Mouse (Mus musculus): ENCODE data around the gene Edem1. TPM values are rescaled to one million over a fixed set of nuclear protein-coding genes. Genes with fewer than 3 reads are reported as not detected.

Edem1 gene
- polyA plus RNA-seq, 1 experiment, result 241 TPM

DNA sequence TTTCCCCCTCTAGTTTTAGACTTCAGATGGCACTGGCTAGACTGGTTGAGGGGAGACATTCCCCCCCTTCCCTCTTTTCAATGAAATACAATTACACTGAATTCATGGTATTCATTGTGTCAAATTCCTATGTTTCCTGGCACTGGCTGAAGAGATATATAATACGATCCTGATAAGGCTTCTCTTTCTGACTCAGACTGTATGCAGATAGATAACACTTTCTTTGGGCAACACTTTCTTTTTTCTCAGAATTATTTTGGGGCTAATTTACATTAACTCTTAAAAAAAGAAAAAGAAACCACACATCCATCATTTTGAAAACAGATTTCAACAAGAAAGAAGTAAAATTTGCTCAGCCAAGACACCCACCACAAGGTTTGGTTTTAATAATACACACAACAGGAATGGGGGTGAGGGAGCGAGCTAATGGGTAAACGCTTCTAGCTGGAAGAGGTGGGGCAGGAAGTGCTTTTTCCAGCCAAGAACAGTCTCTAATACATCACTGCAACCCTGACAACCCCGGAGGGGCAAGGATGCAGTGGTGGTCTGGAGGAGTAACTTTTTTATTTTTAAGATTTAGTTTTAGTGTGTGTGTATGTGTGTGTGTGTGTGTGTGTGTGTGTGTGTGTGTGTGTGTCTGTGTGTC, 52.0 kb downstream of the Edem1 start:
- WGBS, result 61% methylated on average over 4 of the region's 4 CpGs
- Histone ChIP-seq H3K27ac (ENCODE audit: control insufficient read depth, insufficient read depth, low read length) (no peak overlapping the region), H3K36me3 (ENCODE audit: control insufficient read depth, insufficient read depth, low read length) (no peaks in the 10 kb centered on the region), H3K4me1 (replicated peaks; ENCODE audit: control insufficient read depth, insufficient read depth, low read length) (peaks cover 8% of the 10 kb centered on the region), H3K4me3 (ENCODE audit: control insufficient read depth, insufficient read depth, low read length) (no peak overlapping the region), H3K27me3 (ENCODE audit: control insufficient read depth, insufficient read depth, low read length) (no peaks in the 10 kb centered on the region)
- TF ChIP-seq POLR2A (IDR thresholded peaks at IDR 0.05; ENCODE audit: control insufficient read depth, extremely low read depth, insufficient read depth, low read length, poor library complexity) (no peak), CTCF (IDR thresholded peaks at IDR 0.05; ENCODE audit: borderline replicate concordance, control insufficient read depth, extremely low read depth, insufficient read depth, low read length, poor library complexity) (no peak)
- no peak for DNase-seq

DNA sequence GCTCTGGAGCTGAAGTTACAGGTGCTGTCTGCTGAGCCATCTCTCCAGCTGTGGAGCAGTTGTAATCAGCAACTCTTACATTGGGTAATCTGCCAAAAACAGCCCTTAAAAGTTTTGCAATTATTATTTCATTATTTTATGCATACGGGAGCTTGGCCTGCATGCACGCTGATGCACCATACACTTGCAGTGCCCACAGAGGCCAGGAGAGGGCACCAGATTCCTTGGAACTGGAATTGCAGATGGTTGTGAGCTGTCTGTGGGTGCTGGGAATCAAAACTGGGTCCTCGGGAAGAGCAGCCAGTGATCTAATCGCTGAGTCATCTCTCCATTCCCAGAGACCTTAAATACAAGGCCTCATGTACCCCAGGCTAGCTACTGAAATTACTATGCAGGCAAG, 52.6 kb downstream of the Edem1 start:
- DNase-seq, result peak; percentile 36
- TF ChIP-seq POLR2A (IDR thresholded peaks at IDR 0.05; ENCODE audit: control insufficient read depth, extremely low read depth, insufficient read depth, low read length, poor library complexity), result no peak
- TF ChIP-seq CTCF (IDR thresholded peaks at IDR 0.05; ENCODE audit: borderline replicate concordance, control insufficient read depth, extremely low read depth, insufficient read depth, low read length, poor library complexity), result 0 out of 2 replicates have a peak, but pooled peaks have one; percentile 22
- 94% methylated on average over 4 of the region's 4 CpGs for WGBS
- H3K27me3 ChIP-seq (ENCODE audit: control insufficient read depth, insufficient read depth, low read length), result no peaks in the 10 kb centered on the region
- H3K27ac ChIP-seq (ENCODE audit: control insufficient read depth, insufficient read depth, low read length), result no peak overlapping the region
- H3K4me3 ChIP-seq (ENCODE audit: control insufficient read depth, insufficient read depth, low read length), result no peak overlapping the region
- H3K36me3 ChIP-seq (ENCODE audit: control insufficient read depth, insufficient read depth, low read length), result no peaks in the 10 kb centered on the region
- 0 out of 2 replicates have a peak, but pooled peaks cover 3% of the 10 kb centered on the region for H3K4me1 ChIP-seq (replicated peaks; ENCODE audit: control insufficient read depth, insufficient read depth, low read length)

DNA sequence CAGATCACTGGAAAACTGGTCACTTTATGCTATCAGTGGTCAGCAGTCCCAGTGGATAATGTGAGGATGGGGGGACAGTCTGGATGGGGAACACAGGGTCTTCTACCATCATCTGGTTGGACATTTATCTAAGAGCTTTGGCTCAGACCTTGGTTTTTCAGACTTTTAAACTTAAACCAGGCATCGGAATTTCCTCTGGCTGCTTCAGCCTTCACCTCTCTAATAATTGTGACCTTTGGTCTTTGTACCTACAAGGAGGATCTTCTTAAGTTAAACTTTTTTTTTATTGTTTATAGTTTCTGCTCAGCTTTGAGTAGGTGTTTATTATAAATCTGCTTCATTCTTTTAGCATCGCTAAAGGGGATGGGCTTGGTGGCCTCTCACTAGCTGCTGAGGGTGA, 55.4 kb downstream of the Edem1 start:
- DNase-seq, result no peak
- no peak for TF ChIP-seq CTCF (IDR thresholded peaks at IDR 0.05; ENCODE audit: borderline replicate concordance, control insufficient read depth, extremely low read depth, insufficient read depth, low read length, poor library complexity)
- no peak for TF ChIP-seq POLR2A (IDR thresholded peaks at IDR 0.05; ENCODE audit: control insufficient read depth, extremely low read depth, insufficient read depth, low read length, poor library complexity)
- no peaks in the 10 kb centered on the region for H3K27me3 ChIP-seq (ENCODE audit: control insufficient read depth, insufficient read depth, low read length)
- H3K27ac ChIP-seq (ENCODE audit: control insufficient read depth, insufficient read depth, low read length), result no peak overlapping the region
- 95% methylated on average over 2 of the region's 2 CpGs for WGBS
- no peaks in the 10 kb centered on the region for H3K4me1 ChIP-seq (replicated peaks; ENCODE audit: control insufficient read depth, insufficient read depth, low read length)
- H3K4me3 ChIP-seq (ENCODE audit: control insufficient read depth, insufficient read depth, low read length), result no peak overlapping the region
- H3K36me3 ChIP-seq (ENCODE audit: control insufficient read depth, insufficient read depth, low read length), result no peaks in the 10 kb centered on the region

DNA sequence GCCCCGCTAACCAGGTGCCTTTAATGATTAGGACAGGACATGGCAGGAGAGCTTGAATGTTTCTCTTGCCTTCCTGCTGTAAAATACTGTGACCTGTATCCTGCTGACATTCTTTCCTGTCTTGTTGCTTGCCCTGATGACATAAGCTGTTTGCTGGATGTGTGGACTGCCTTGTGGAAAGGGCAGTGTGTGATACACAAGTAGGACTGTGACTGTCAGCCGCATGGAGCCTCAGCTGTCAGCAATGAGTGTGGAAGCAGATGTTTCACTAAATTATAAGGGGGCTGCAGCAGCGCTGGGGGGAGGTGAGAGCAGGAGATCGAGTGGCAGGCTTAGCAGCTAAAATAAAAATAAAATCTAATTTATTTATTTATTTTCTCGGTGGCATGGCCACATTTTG, 56.2 kb downstream of the Edem1 start:
- Histone ChIP-seq H3K27ac (ENCODE audit: control insufficient read depth, insufficient read depth, low read length) (no peak overlapping the region), H3K36me3 (ENCODE audit: control insufficient read depth, insufficient read depth, low read length) (no peaks in the 10 kb centered on the region), H3K27me3 (ENCODE audit: control insufficient read depth, insufficient read depth, low read length) (no peaks in the 10 kb centered on the region), H3K4me3 (ENCODE audit: control insufficient read depth, insufficient read depth, low read length) (no peak overlapping the region), H3K4me1 (replicated peaks; ENCODE audit: control insufficient read depth, insufficient read depth, low read length) (no peaks in the 10 kb centered on the region)
- no peak for DNase-seq
- no peak for TF ChIP-seq POLR2A (IDR thresholded peaks at IDR 0.05; ENCODE audit: control insufficient read depth, extremely low read depth, insufficient read depth, low read length, poor library complexity)
- TF ChIP-seq CTCF (IDR thresholded peaks at IDR 0.05; ENCODE audit: borderline replicate concordance, control insufficient read depth, extremely low read depth, insufficient read depth, low read length, poor library complexity), result no peak
- WGBS, result 84% methylated on average over 5 of the region's 5 CpGs

DNA sequence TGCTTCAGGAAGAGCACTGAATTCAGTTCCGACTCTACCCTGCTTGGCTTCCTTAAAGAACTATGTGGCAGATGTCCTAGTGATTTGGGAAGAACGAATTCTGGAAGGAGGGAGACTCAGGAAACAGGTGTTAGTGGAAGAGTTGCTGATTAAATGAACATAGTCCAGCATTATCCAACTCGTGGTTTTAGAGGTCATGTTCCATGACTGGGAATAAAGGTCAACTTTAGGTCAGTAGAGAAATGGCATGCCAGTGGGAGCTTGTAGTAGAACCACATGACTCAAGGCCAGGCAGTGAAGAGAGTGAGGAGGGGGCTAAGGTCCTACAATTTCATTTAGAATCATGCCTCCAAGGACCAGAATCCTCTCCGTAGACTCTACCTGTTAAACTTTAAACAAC, 57.9 kb downstream of the Edem1 start:
- Histone ChIP-seq H3K27ac (ENCODE audit: control insufficient read depth, insufficient read depth, low read length) (no peak overlapping the region), H3K36me3 (ENCODE audit: control insufficient read depth, insufficient read depth, low read length) (no peaks in the 10 kb centered on the region), H3K4me1 (replicated peaks; ENCODE audit: control insufficient read depth, insufficient read depth, low read length) (no peaks in the 10 kb centered on the region), H3K27me3 (ENCODE audit: control insufficient read depth, insufficient read depth, low read length) (no peaks in the 10 kb centered on the region), H3K4me3 (ENCODE audit: control insufficient read depth, insufficient read depth, low read length) (no peak overlapping the region)
- no peak for TF ChIP-seq CTCF (IDR thresholded peaks at IDR 0.05; ENCODE audit: borderline replicate concordance, control insufficient read depth, extremely low read depth, insufficient read depth, low read length, poor library complexity)
- no peak for TF ChIP-seq POLR2A (IDR thresholded peaks at IDR 0.05; ENCODE audit: control insufficient read depth, extremely low read depth, insufficient read depth, low read length, poor library complexity)
- 77% methylated on average over 4 of the region's 4 CpGs for WGBS
- no peak for DNase-seq

DNA sequence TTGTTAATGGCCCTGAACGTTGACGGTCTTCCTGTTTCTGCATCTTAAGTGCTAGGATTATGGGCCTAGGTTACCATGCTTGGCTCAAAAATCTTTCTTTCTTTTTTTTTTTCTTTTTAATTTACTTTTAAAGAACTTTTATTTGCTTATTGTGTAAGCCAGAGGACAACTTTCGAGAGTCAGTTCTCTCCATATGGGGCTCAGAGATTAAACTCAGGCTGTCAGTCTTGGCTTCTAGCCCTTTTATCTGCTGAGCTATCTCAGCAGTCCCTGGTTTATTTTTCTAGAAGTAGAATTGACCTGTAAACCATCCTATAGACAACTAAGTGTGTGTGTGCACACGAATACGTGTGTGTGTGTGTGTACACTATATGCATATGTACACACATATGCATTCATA, 64.1 kb downstream of the Edem1 start:
- no peaks in the 10 kb centered on the region for H3K36me3 ChIP-seq (ENCODE audit: control insufficient read depth, insufficient read depth, low read length)
- DNase-seq, result no peak
- H3K27me3 ChIP-seq (ENCODE audit: control insufficient read depth, insufficient read depth, low read length), result no peaks in the 10 kb centered on the region
- no peak for TF ChIP-seq POLR2A (IDR thresholded peaks at IDR 0.05; ENCODE audit: control insufficient read depth, extremely low read depth, insufficient read depth, low read length, poor library complexity)
- TF ChIP-seq CTCF (IDR thresholded peaks at IDR 0.05; ENCODE audit: borderline replicate concordance, control insufficient read depth, extremely low read depth, insufficient read depth, low read length, poor library complexity), result no peak
- H3K4me1 ChIP-seq (replicated peaks; ENCODE audit: control insufficient read depth, insufficient read depth, low read length), result no peaks in the 10 kb centered on the region; the same call in 1 of the 2 replicates
- no peak overlapping the region for H3K27ac ChIP-seq (ENCODE audit: control insufficient read depth, insufficient read depth, low read length)
- H3K4me3 ChIP-seq (ENCODE audit: control insufficient read depth, insufficient read depth, low read length), result no peak overlapping the region
- 94% methylated on average over 5 of the region's 5 CpGs for WGBS

DNA sequence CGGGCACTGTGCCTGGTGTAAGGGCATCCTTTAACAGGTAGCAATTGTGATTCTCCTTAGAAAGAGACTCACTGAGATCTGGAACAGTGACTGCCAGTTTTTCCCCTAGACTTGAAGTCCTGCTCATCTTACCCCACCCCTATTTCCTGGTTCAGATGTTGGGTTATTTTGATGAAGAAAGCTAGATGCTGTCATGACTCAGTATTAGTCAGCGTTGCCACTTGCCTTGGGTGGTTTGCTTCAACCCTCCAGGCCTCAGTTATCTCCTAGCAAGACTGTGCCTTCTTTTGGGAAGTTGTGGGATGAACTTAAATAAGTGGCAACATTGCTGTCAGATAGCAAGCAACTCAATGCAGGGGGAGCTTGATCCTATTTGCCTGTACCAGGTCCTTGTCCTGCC, 66.7 kb downstream of the Edem1 start:
- DNase-seq, result no peak
- WGBS, result 60% methylated on average over 2 of the region's 2 CpGs
- no peaks in the 10 kb centered on the region for H3K27me3 ChIP-seq (ENCODE audit: control insufficient read depth, insufficient read depth, low read length)
- H3K27ac ChIP-seq (ENCODE audit: control insufficient read depth, insufficient read depth, low read length), result no peak overlapping the region
- H3K4me3 ChIP-seq (ENCODE audit: control insufficient read depth, insufficient read depth, low read length), result no peak overlapping the region
- no peaks in the 10 kb centered on the region for H3K36me3 ChIP-seq (ENCODE audit: control insufficient read depth, insufficient read depth, low read length)
- H3K4me1 ChIP-seq (replicated peaks; ENCODE audit: control insufficient read depth, insufficient read depth, low read length), result no peaks in the 10 kb centered on the region; the same call in 1 of the 2 replicates
- TF ChIP-seq POLR2A (IDR thresholded peaks at IDR 0.05; ENCODE audit: control insufficient read depth, extremely low read depth, insufficient read depth, low read length, poor library complexity), result no peak
- TF ChIP-seq CTCF (IDR thresholded peaks at IDR 0.05; ENCODE audit: borderline replicate concordance, control insufficient read depth, extremely low read depth, insufficient read depth, low read length, poor library complexity), result no peak

Measured in thymus, adult 2 months (tissue).